Mouse (Mus musculus) brain, adult 10 weeks (tissue): ENCODE results near the gene Olfr211. TPM values are rescaled to one million over a fixed set of nuclear protein-coding genes. Genes with fewer than 3 reads are reported as not detected.

Experiments used
- polyA plus RNA-seq: library from polyadenylated mRNA; stranded (reverse); fragments of 350-450 nt; fragmentation: Illumina TruSeq; extraction: RNeasy Lipid Tissue Mini Kit (QIAGEN cat#74804); gene quantifications from one replicate; pipeline ENCODE4 v1.2.3, GENCODE M21; 2015; ENCODE audit warnings: low read depth, low replicate concordance

The Olfr211 gene
- polyA plus RNA-seq, result not detected

GRCm38 (mm10) chr6:116488791-116489190, at the start of gene Olfr211:
Olfr211 (plus strand) TSS chr6:116489091.

DNA sequence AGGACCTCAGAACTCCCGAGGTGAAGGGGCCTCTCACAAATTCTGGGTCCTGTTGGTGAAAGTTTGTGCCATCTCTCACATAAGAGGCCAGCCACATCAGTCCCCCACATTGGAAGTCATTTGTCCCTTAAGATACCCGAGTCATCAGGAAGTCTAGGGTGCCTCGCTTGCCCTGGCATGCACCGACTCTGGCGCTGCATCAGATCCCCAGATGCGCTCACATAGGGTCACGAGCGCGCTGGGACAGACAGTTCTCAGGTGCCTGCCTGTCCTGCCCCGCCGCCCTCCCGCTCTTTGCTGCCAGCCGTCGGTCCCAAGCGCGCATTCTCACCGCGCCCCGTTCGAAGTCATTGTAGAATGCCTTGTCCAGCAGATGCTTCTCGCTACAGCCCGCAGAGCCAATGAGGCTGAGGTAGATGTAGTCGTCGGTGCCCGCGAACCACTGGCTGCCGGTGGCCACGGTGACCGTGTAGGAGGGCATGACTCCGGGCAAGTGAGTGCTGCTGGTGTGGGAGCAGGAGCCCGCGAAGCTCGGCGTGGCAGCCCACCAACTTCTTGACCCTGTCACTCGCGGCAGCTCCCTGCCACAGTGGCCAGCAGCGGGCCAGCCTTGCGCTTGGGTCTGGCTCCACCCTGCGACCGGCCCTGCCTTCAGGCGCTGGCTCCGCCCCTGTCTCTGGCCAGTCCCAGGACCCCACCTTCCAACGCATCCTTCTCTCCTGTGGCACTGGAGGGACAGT, 28.2 kb upstream of the Olfr211 start, which contains the start of gene Alox5:
Gene Alox5 (minus strand): TSS at position 635 of the 740 bp plus-strand sequence.

DNA sequence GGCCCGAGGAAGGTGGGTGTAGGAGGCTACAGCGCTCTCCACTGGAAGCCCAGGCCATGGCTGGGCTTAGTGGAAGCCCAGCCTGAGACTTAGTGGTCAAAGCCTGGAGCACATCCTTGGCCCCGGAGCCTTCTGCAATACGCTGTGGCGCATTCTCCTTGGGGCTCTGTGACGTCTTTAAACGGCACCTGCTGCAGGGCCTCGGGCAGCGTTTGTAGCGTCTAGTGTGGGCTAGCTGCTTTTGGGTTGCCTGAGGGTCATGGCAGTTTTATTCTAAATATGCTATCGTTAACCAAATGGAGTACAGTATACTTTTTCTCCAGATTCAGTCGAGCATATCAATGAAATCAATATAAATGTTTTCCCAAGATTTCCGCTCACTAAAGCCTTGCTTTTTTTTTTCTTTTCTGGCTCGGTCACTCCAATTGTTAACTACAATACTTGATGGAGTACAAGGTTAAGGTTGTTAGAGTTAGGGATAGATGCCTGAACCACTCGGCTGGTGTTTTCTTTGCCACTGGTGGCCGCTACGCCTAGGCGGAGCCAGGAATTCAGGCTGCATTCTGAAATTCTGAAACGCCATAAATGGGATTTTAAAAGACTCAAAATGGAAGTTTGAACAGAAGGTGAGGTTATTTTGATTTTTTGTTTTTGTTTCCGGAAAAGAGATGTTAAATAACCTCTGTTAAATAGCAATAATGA, 17.6 kb downstream of the Olfr211 start, which contains the start of gene Olfr212:
Gene Olfr212 (plus strand): TSS at position 215 of the 702 bp plus-strand sequence.

GRCm38 (mm10) chr6:116538156-116538555, 49.3 kb downstream of the Olfr211 start, which contains the start of gene Olfr213:
Olfr213 (plus strand) TSS chr6:116538456.

Other genes starting within 250 kb of the Olfr211 start
- 6.3 TPM for gene Zfand4, start 224.9 kb upstream of the Olfr211 start, polyA plus RNA-seq
- 54.7 TPM for gene March8, start 151.1 kb upstream of the Olfr211 start, polyA plus RNA-seq
- 1.4 TPM for gene Alox5, start 27.9 kb upstream of the Olfr211 start, polyA plus RNA-seq
- gene Olfr212, start 17.4 kb downstream of the Olfr211 start, polyA plus RNA-seq, result not detected
- not detected for gene Olfr213, start 49.4 kb downstream of the Olfr211 start, polyA plus RNA-seq
- not detected for gene Gm5580, start 62.0 kb downstream of the Olfr211 start, polyA plus RNA-seq
- not detected for gene Olfr214, start 65.1 kb downstream of the Olfr211 start, polyA plus RNA-seq
- not detected for gene Olfr215, start 95.1 kb downstream of the Olfr211 start, polyA plus RNA-seq
- gene Zfp422, start 139.9 kb downstream of the Olfr211 start, polyA plus RNA-seq, result 28.3 TPM
- gene Depp1, start 161.5 kb downstream of the Olfr211 start, polyA plus RNA-seq, result 4.2 TPM
- gene Rassf4, start 184.9 kb downstream of the Olfr211 start, polyA plus RNA-seq, result 7.2 TPM
- gene Tmem72, start 227.8 kb downstream of the Olfr211 start, polyA plus RNA-seq, result 0.88 TPM